Mouse (Mus musculus) kidney, postnatal 0 days (tissue): ENCODE results near the gene Fam155a. TPM values are rescaled to one million over a fixed set of nuclear protein-coding genes. Genes with fewer than 3 reads are reported as not detected.
A peak's percentile ranks its signal among the peaks of the same experiment; 100 is the strongest.

Experiments used
- ATAC-seq: fragments of 200-750 bp; cut with Nextera tagmentation; replicated peaks from 2 replicates; pipeline ENCODE4 v1.8.0; 2017; ENCODE audit warnings: low read depth, moderate number of reproducible peaks, moderate TSS enrichment, moderate library complexity; ENCODE audit not compliant: low FRiP score
- DNase-seq: peaks from one replicate; pipeline ENCODE4 v3.0.0-alpha.2; 2016; ENCODE audit warnings: low spot score
- H3K27ac ChIP-seq: fragments of 300-500 bp; sonication (generic); 2 replicates; pipeline ENCODE4 v1.5.1; 2014; ENCODE audit warnings: mild to moderate bottlenecking
- H3K27me3 ChIP-seq: fragments of 300-500 bp; sonication (generic); 2 replicates; pipeline ENCODE4 v1.6.1; 2014; ENCODE audit warnings: low read length, mixed read lengths; ENCODE audit not compliant: insufficient read depth
- H3K36me3 ChIP-seq: fragments of 300-500 bp; sonication (generic); 2 replicates; pipeline ENCODE4 v1.6.1; 2014; ENCODE audit warnings: low read length, mixed read lengths; ENCODE audit not compliant: insufficient read depth
- H3K4me1 ChIP-seq: fragments of 300-500 bp; sonication (generic); replicated peaks from 2 replicates; pipeline ENCODE4 v1.6.1; 2014; ENCODE audit warnings: antibody characterized with exemption, low read length, mixed read lengths; ENCODE audit not compliant: insufficient read depth
- H3K4me2 ChIP-seq: fragments of 300-500 bp; sonication (generic); 2 replicates; pipeline ENCODE4 v1.6.1; 2014; ENCODE audit warnings: mild to moderate bottlenecking, low read length, moderate library complexity, mixed read lengths
- H3K4me3 ChIP-seq: fragments of 300-500 bp; sonication (generic); replicated peaks from 2 replicates; pipeline ENCODE4 v1.5.1; 2014; ENCODE audit warnings: low read depth, low read length
- H3K9ac ChIP-seq: fragments of 300-500 bp; sonication (generic); 2 replicates; pipeline ENCODE4 v1.6.1; 2014; ENCODE audit warnings: low read depth, low read length
- H3K9me3 ChIP-seq: fragments of 300-500 bp; sonication (generic); replicated peaks from 2 replicates; pipeline ENCODE4 v1.6.1; 2016; ENCODE audit warnings: low read length, inconsistent platforms, mixed read lengths
- CTCF ChIP-seq: IDR thresholded peaks from 2 replicates; pipeline ENCODE4 v1.5.1; 2016; ENCODE audit warnings: antibody characterized with exemption, low read depth, mild to moderate bottlenecking, moderate library complexity
- WGBS: fragments of 180-500 bp; shearing (Covaris S2); extraction: QIAGEN DNeasy Blood & Tissue Kit; methylation state at CpG from one replicate; pipeline ENCODE4 v1.1.7; 2014; 5-methylcytosine and 5-hydroxymethylcytosine counted together
- polyA plus RNA-seq: library from polyadenylated mRNA; unstranded; fragments of >200 nt; fragmentation: Nextera tagmentation; extraction: Ambion mirVana; gene quantifications from 2 replicates; pipeline ENCODE4 v1.2.1, GENCODE M21; 2015

Gene Fam155a
- polyA plus RNA-seq, 1 experiment from 2014 or later = 0.14 TPM

DNA sequence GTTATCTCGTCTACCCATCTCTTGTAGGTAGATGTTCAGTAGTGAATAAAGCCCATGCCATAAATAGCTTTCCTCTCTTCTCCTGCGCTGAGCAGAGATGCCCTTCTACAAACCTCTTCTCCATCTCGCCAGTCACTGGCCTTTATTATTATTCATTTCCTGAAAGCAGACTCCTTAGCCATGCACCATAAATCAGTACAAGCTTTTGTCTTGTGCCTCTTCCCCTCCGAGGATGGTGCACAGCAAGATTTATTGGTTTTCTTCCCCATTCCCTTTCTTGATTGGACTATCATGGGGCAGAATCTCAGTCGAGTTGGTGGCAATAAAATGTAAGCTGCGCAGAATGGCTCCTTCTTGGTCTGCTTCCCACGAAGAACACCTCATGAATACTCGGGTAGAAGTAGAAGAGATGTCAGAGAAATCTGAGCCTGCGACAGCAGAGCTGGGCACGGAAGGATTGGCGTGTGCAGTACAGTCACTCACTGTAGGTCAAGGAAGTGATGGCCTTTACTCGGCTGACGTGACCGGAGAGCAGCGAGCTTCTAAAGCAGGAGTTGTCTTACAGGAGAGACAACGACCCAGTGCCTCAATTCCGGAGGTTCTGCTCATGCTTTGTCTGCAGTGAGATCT, 590.2 kb downstream of the Fam155a start:
- no peak overlapping the region for H3K4me2 ChIP-seq
- ATAC-seq = no peak; the same call in 1 of the 2 replicates

DNA sequence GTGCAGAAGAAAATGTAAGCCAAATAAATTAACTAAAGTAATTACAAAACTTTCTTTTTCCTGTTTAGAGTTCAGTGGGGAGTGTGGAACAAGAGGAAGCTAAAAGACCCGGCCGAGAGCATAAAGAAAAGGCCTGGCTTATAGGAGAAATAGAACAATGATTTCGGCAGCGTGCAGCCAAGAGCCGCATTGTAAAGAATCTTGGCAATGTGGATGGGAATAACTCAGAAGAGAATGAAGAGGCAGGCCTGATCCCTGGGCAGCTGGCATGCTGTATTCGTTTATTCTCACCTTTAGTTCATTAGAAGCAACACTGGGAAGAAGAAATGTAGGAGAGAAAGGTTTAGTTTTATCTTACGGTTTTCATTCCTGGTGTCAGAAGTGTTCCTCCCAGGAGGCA, 594.0 kb downstream of the Fam155a start:
- Histone ChIP-seq H3K4me2 (no peak overlapping the region), H3K36me3 (no peaks in the 10 kb centered on the region), H3K27me3 (no peaks in the 10 kb centered on the region), H3K4me3 (no peak overlapping the region), H3K4me1 (0 out of 2 replicates have a peak, but pooled peaks cover 3% of the 10 kb centered on the region), H3K27ac (no peak overlapping the region), H3K9me3 (no peaks in the 10 kb centered on the region), H3K9ac (no peak overlapping the region)
- ATAC-seq = no peak
- no peak for TF ChIP-seq CTCF
- WGBS = 84% methylated on average over 7 of the region's 7 CpGs
- no peak for DNase-seq

More for the DNA sequence above, 590.2 kb downstream of the Fam155a start:
- TF ChIP-seq CTCF = no peak
- H3K9ac ChIP-seq = no peak overlapping the region
- H3K4me3 ChIP-seq = no peak overlapping the region
- H3K9me3 ChIP-seq = no peaks in the 10 kb centered on the region
- H3K4me1 ChIP-seq = 0 out of 2 replicates have a peak, but pooled peaks cover 3% of the 10 kb centered on the region
- H3K36me3 ChIP-seq = no peaks in the 10 kb centered on the region
- no peak overlapping the region for H3K27ac ChIP-seq
- peak; percentile 54 for DNase-seq
- WGBS = 22% methylated on average over 17 of the region's 17 CpGs
- H3K27me3 ChIP-seq = no peaks in the 10 kb centered on the region

DNA sequence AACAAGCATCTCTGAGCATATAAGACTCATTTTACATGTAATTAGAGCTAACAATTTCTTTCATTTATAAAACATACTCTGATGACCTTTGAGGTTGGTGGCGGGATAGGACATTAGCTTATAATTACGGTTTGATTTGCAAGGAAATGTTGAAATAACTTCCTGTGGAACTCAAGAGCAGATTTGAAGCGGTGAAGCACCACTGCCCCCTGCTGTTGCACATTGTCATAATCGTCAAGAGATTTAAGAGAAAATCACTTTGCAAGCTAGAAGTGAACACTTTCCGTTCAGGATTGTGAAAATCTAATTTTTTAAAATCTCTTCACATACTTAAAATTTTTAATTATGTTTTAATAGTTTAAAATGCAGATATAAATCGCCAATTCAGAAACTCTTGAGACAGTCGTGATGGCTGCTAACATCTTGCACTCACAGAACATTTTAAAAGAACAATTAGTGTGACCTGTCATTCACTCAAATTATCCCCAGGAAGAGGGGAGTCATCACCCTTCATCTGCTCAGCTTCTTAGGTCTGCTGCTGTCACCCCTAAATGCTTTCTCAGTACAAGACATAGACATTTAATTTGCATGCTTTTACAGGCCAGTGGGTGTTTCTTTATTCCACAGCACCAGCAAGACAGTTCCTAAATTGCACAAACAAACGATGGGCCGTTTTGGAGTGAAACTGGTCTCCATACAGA, 595.9 kb downstream of the Fam155a start:
- H3K27me3 ChIP-seq = no peaks in the 10 kb centered on the region
- no peaks in the 10 kb centered on the region for H3K9me3 ChIP-seq
- no peaks in the 10 kb centered on the region for H3K36me3 ChIP-seq
- DNase-seq (peak; percentile 87), ATAC-seq (no peak)
- H3K4me2 ChIP-seq = no peak overlapping the region
- H3K4me1 ChIP-seq = no peaks in the 10 kb centered on the region
- H3K9ac ChIP-seq = no peak overlapping the region
- 21% methylated on average over 9 of the region's 9 CpGs for WGBS
- no peak overlapping the region for H3K27ac ChIP-seq
- H3K4me3 ChIP-seq = no peak overlapping the region
- peak; percentile 95 for TF ChIP-seq CTCF

DNA sequence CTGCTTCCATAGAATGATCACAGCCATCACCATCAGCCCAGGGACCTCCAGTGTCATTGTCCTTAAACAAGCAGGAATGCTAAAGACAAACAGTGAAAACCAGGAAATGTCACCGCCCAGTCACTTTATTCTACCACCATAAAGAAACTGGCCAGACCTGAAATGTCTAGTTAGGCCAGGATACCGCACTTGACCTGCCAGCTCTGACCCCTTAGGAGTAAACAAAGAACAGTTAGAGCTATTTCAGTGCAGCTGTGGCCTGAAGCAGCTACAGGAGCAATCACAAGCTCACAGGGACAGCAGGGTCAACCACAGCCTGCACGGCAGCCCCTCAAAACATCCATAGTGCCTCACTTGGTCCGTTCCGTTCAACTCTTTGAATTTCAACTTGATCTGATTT, 599.1 kb downstream of the Fam155a start:
- DNase-seq (no peak), ATAC-seq (no peak)
- Histone ChIP-seq H3K9ac (no peak overlapping the region), H3K9me3 (no peaks in the 10 kb centered on the region), H3K4me3 (no peak overlapping the region), H3K4me2 (no peak overlapping the region), H3K4me1 (no peaks in the 10 kb centered on the region), H3K36me3 (no peaks in the 10 kb centered on the region), H3K27ac (no peak overlapping the region), H3K27me3 (no peaks in the 10 kb centered on the region)
- 74% methylated on average over 5 of the region's 5 CpGs for WGBS
- no peak for TF ChIP-seq CTCF

DNA sequence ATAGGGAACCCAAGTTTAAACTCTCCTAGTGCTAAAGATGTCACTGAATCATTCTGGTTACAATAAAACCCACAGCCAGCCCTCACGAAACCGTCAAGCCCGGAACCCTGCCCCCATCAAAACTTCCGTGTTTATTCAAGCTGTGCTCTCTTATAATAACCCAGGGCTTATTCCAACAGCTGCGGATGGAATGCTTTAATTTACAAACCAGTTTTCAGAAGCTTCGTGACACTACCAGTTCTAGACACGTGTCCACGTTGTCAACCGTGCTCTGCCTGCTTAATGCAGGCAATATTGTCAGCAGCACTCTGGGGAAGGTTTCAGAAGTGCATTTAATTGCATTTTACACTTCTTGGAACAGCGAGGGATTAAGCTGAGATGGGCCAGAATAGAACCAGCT, 603.0 kb downstream of the Fam155a start:
- H3K27me3 ChIP-seq = no peaks in the 10 kb centered on the region
- DNase-seq (peak; percentile 55), ATAC-seq (no peak)
- no peaks in the 10 kb centered on the region for H3K9me3 ChIP-seq
- no peak for TF ChIP-seq CTCF
- no peaks in the 10 kb centered on the region for H3K36me3 ChIP-seq
- H3K9ac ChIP-seq = no peak overlapping the region
- H3K4me2 ChIP-seq = no peak overlapping the region
- no peak overlapping the region for H3K27ac ChIP-seq
- 57% methylated on average over 10 of the region's 10 CpGs for WGBS
- no peak overlapping the region for H3K4me3 ChIP-seq
- H3K4me1 ChIP-seq = no peaks in the 10 kb centered on the region

DNA sequence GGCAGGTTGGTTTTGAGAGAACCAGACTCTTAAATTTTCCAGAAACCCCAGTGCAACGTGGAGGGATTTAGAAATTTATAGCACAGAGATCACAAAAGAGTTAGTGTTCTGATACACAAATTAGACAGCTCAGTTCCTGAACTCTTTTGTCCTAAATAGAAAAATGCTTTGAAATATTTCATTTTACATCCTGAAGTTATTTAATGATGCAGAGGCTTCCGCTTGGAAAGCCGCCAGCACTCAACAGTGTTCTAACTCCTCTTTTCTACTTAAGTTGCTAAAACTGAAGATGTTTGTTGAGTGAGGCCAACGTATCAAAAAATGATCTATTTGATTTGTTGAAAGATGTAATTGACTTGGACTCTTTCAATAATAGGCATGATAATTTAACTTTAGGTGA, 609.4 kb downstream of the Fam155a start:
- H3K9me3 ChIP-seq = no peaks in the 10 kb centered on the region
- H3K27me3 ChIP-seq = no peaks in the 10 kb centered on the region
- 52% methylated on average over 4 of the region's 4 CpGs for WGBS
- H3K27ac ChIP-seq = no peak overlapping the region
- no peak overlapping the region for H3K4me3 ChIP-seq
- H3K36me3 ChIP-seq = no peaks in the 10 kb centered on the region
- no peak overlapping the region for H3K9ac ChIP-seq
- H3K4me2 ChIP-seq = no peak overlapping the region
- ATAC-seq = no peak
- DNase-seq = peak; percentile 68
- TF ChIP-seq CTCF = no peak
- no peaks in the 10 kb centered on the region for H3K4me1 ChIP-seq
